Mouse (Mus musculus): Measurements from ENCODE around the gene Nol8. TPM values are rescaled to one million over a fixed set of nuclear protein-coding genes. Genes with fewer than 3 reads are reported as not detected.
A peak's percentile ranks its signal among the peaks of the same experiment; 100 is the strongest.

Nol8 gene
- total and polyA plus RNA-seq, 3 experiments: 0.22 to 33.0 (median 21.7) TPM

DNA sequence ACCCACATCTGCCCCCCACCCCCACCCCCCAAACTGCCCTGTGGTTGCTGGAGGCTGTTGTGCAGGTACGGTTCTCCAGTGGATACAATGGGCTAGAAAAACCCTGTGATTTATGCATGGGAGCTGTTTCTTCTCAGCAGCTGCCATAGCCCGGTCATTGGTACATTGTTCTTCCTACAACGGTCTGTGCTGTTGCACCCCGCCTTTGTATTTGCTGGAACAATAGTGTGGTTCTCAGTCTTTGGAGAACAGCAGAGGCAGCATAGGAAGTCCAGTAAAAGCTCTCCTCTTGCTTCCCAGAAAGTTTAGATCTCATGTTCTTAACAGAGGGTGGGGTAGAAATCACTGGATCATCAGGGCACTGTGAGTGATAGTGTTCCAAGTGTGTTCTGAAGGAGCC lies 31.4 kb downstream of the Nol8 start:
- no peak for DNase-seq

DNA sequence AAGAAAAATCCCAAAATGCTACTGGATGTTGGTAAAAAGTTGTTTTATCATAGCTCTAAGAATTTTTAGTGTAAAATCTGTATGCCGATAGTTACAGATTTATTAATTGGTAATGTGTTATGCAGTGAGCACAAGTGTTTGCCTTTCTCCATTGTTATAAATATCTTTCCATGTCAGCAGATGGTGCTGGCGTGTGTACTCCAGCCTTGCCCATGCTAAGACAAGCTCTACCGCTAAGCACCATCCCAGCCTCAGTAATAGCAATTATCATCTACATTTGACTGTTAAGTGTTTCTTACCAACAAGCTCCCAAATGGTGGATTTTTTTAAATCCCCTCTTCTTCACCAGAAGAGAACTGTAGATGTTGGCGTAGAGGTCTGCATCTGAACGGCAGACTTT lies 38.2 kb downstream of the Nol8 start:
- DNase-seq: no peak

DNA sequence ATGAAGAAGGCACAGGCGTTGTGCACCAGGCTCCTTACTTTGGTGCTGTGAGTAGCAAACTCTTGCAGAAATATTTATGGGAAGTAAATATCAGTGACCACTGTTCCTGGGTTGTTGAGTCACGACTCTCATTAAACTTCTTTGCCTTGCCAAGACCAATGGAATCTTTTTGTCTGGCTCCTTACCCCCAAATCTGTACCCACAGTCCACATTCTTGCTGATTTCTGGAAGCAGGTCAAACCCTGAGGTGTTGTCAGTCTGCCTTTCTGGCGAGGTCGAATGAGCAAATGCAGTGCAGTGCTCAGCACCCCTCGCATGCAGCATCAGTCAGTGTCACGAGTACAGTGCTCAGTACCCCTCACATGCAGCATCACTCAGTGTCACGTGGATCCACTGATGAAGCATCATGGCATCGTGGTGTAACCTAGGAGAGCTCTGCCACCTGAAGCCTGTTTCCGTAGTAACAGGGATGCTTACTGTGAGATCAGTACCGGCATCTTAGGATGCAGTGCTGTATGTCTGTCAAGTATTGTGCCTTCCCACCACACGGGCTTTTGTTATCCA lies 50.4 kb downstream of the Nol8 start:
- DNase-seq: no peak

DNA sequence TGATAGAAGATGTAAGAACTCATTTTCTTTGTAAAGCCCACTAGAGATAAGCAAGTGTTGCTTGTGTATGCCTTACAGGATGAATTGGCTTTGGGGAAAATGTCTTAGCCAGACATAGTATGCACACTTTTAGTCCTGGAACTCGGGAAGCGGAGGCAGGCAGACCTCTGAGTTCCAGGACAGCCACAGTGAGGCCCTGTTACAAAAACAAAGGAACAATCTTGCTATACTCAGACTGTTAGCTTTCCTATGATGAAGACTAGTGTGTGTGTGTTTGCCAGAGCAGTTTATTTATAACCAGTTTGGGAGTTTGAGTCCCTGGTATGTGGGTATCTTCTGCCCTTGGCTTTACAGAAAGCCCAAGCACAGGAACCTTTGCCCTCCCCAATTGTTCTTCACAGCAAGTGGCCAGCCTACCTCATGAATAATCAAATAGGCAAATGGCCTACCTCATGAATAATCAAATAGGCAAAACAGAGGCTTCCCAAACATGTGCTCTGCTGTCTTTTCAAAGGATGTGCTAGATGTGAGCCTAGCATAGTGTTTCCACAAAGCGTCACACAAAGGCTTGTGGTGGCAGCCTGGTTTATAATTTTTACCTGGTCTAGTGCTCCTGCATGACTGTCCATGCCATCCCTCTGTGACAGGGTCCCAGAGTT lies 53.3 kb downstream of the Nol8 start:
- DNase-seq: no peak

DNA sequence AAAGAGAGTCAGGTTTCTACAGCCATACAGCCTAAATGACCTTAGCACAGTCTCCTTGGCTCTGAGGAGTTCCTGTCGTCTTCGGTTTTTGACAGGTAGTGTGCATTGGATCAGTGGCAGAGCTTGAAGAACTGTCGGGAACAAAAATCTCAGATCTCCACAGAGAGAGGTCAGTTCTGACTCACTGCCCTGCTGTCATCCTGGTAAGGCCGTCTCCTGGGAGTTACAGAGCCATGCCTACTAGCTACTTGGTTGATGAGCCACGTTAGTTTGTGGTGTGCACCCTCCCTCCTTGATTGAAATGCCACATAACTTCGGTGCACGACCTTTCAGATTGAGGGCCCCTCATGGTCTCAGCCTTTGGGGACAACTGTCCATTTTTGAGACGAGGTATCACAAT lies 55.4 kb downstream of the Nol8 start:
- DNase-seq: peak; percentile 66

DNA sequence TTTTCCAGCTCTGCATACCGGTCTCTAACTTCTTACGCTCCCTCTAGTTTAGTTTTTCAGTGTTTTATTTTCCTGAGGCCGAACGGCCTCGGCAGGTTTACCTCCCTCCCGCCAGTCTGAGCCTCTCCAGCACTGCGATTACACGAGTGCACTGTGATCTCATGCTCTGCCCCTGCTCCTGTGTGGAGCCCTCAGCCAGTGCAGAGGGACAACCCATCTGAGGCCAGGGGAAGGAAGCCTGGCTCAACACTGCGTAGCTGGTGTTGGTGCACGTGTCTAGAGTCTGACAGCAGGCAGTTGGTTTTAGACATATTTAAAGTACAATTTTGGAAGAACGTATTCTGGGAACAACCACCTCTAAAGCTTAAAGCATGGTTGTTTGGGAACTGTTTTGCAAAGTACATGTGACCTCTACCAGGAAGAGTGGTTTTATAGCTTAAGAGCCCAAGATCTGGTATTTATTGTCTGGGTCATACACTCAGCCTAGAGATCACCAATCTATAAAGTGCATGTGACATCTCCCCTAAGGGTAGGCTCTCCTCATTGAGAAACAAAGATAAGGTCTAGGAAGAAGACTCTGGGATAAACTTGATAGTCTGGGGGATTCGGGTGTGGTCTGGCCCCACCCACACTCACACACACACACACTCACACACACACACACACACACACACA lies 59.3 kb downstream of the Nol8 start:
- DNase-seq: no peak

DNA sequence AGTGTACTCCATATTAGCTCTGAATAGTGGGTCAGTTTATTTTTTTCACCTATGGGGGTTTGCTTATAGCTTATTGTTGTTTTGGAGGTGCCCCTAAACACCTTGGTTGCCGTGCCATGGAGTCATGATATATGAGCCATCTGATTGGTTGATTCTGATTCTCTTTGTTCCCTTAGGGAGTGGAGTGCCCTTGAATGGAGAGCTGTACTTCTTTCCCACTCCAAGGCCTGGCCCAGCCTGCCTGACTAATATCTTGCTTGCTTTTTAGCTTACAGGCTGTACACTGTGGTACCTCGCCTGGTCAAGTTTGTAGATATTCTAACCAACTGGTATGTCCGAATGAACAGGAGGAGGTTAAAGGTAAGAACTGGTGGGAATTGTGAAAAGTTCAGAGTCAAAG lies 66.4 kb downstream of the Nol8 start:
- DNase-seq: no peak

Other genes starting within 250 kb of the Nol8 start
- 10 to 100 TPM; 27.0 to 38.3 TPM for gene Ippk, start 231.8 kb upstream of the Nol8 start, total RNA-seq (2021)
- 6.8 and 8.4 TPM in 2 replicates for gene Ippk, start 231.8 kb upstream of the Nol8 start, polyA plus RNA-seq (2012; rRNA removed)
- 1 to 10 TPM; 1.2 to 1.5 TPM for gene Tes3-ps, start 159.8 kb upstream of the Nol8 start, total RNA-seq (2021)
- not detected in 2 replicates for gene Tes3-ps, start 159.8 kb upstream of the Nol8 start, polyA plus RNA-seq (2012; rRNA removed)
- gene Ecm2, start 148.3 kb upstream of the Nol8 start, total RNA-seq (2021): 1 to 10 TPM; 7.2 to 9.5 TPM
- gene Ecm2, start 148.3 kb upstream of the Nol8 start, polyA plus RNA-seq (2012; rRNA removed): 0.54 and 0.65 TPM in 2 replicates
- 1 to 10 TPM; 3.4 to 4.7 TPM for gene Aspn, start 108.6 kb upstream of the Nol8 start, total RNA-seq (2021)
- gene Aspn, start 108.6 kb upstream of the Nol8 start, polyA plus RNA-seq (2012; rRNA removed): 0.06 and 0.09 TPM in 2 replicates
- 1 to 10 TPM; 5.1 to 6.2 TPM for gene Omd, start 70.6 kb upstream of the Nol8 start, total RNA-seq (2021)
- gene Omd, start 70.6 kb upstream of the Nol8 start, polyA plus RNA-seq (2012; rRNA removed): 0.20 TPM in 1 of 2 replicates, not detected in the other
- gene Ogn, start 45.0 kb upstream of the Nol8 start, total RNA-seq (2021): 10 to 100 TPM; 60.1 to 64.3 TPM
- gene Ogn, start 45.0 kb upstream of the Nol8 start, polyA plus RNA-seq (2012; rRNA removed): 2.1 and 3.2 TPM in 2 replicates
- 1 to 10 TPM in 1 of 2 experiments, under 1 TPM in 1; 0.79 to 1.0 TPM for gene Cenpp, start 293 bp upstream of the Nol8 start, total RNA-seq (2021)
- 0.12 and 0.39 TPM in 2 replicates for gene Cenpp, start 293 bp upstream of the Nol8 start, polyA plus RNA-seq (2012; rRNA removed)
- gene Iars, start 29.0 kb downstream of the Nol8 start, total RNA-seq (2021): 10 to 100 TPM; 65.8 to 78.3 TPM
- 6.6 and 9.3 TPM in 2 replicates for gene Iars, start 29.0 kb downstream of the Nol8 start, polyA plus RNA-seq (2012; rRNA removed)
- gene Gm30302, start 145.9 kb downstream of the Nol8 start, total RNA-seq (2021): not detected
- not detected in 2 replicates for gene Gm30302, start 145.9 kb downstream of the Nol8 start, polyA plus RNA-seq (2012; rRNA removed)

Data from adrenal gland, adult 2 months (tissue).